Mouse (Mus musculus) embryonic fibroblast, embryonic 13.5 days (primary cell): Measurements from ENCODE around the gene Naxd. TPM values are rescaled to one million over a fixed set of nuclear protein-coding genes. Genes with fewer than 3 reads are reported as not detected.

Source experiments
- H3K27ac ChIP-seq: 2 replicates; pipeline ENCODE4 v1.5.1; 2012; ENCODE audit warnings: low read length, control low read depth, inconsistent platforms; ENCODE audit not compliant: insufficient read depth
- H3K4me1 ChIP-seq: 2 replicates; pipeline ENCODE4 v1.6.1; 2011; ENCODE audit warnings: low read length; ENCODE audit not compliant: control insufficient read depth, insufficient read depth
- H3K4me3 ChIP-seq: 2 replicates; pipeline ENCODE4 v1.5.1; 2011; ENCODE audit warnings: mild to moderate bottlenecking, control low read depth, low read length; ENCODE audit not compliant: insufficient read depth
- CTCF ChIP-seq: IDR thresholded peaks from 2 replicates; pipeline ENCODE4 v1.5.1; 2011; ENCODE audit warnings: mild to moderate bottlenecking, control low read depth, low read length, moderate library complexity, borderline replicate concordance; ENCODE audit not compliant: insufficient read depth
- POLR2A ChIP-seq: IDR thresholded peaks from 2 replicates; pipeline ENCODE4 v1.6.1; 2011; ENCODE audit warnings: low read depth, mild to moderate bottlenecking, control low read depth, low read length, moderate library complexity
- polyA plus RNA-seq: library from polyadenylated mRNA; stranded (reverse); fragments of >200 nt; gene quantifications from 2 replicates; pipeline ENCODE4 v1.2.4, GENCODE M21; 2011; ENCODE audit warnings: low read depth; ENCODE audit not compliant: missing spikeins, insufficient read length

Naxd gene
- polyA plus RNA-seq, 1 experiment: 54.2 TPM

- H3K27ac ChIP-seq: no peak overlapping the region
- no peak for TF ChIP-seq CTCF
- no peak for TF ChIP-seq POLR2A
- no peak overlapping the region for H3K4me3 ChIP-seq
- H3K4me1 ChIP-seq: 0 out of 2 replicates have a peak, but pooled peaks cover 1% of the 10 kb centered on the region
Observed at GRCm38 (mm10) chr8:11564236-11564635, 66.9 kb downstream of the Naxd start.

Other genes starting within 250 kb of the Naxd start
- 282 and 415 TPM in 2 replicates for gene Col4a2, start 184.7 kb upstream of the Naxd start, polyA plus RNA-seq
- 757 and 1,094 TPM in 2 replicates for gene Col4a1, start 184.7 kb upstream of the Naxd start, polyA plus RNA-seq
- 2.4 and 3.2 TPM in 2 replicates for gene Rab20, start 18.8 kb upstream of the Naxd start, polyA plus RNA-seq
- 18.4 and 21.7 TPM in 2 replicates for gene Cars2, start 53.3 kb downstream of the Naxd start, polyA plus RNA-seq
- gene Ing1, start 58.1 kb downstream of the Naxd start, polyA plus RNA-seq: 38.5 and 44.1 TPM in 2 replicates
- gene Ankrd10, start 138.3 kb downstream of the Naxd start, polyA plus RNA-seq: 31.2 and 39.4 TPM in 2 replicates
- not detected in 2 replicates for gene 1700016D06Rik, start 203.6 kb downstream of the Naxd start, polyA plus RNA-seq
- 31.5 and 40.8 TPM in 2 replicates for gene Arhgef7, start 230.2 kb downstream of the Naxd start, polyA plus RNA-seq